Mouse (Mus musculus): ENCODE data around the gene Fkbp14. TPM values are rescaled to one million over a fixed set of nuclear protein-coding genes. Genes with fewer than 3 reads are reported as not detected.

Fkbp14 gene
- polyA plus RNA-seq, 1 experiment from 2014 or later: 8.7 TPM

DNA sequence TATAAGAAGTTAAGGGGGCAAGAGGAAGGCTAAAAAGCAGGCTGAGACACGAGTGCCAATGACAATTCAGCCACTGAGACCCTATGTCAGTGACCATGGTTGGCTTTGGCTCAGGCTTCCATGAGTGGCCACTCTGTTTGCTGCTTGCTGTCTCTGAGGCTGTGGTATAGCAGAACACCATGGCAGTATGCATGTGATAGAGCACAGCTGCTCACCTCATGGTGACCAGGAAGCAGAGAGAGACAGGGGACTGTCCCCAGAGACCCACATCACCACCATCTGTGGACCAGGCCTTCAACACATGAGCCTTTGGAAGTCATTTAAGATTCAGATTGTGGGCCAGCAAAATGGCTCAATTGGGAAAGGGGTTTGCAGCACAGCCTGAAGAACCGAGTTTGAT lies 53.5 kb downstream of the Fkbp14 start:
- no peak overlapping the region for H3K4me3 ChIP-seq (ENCODE audit: low read depth, low read length)
- H3K9ac ChIP-seq (ENCODE audit: low read depth, low read length): no peak overlapping the region
- TF ChIP-seq CTCF (IDR thresholded peaks at IDR 0.05; ENCODE audit: low read depth): no peak
- no peaks in the 10 kb centered on the region for H3K36me3 ChIP-seq (ENCODE audit: control insufficient read depth, insufficient read depth)
- H3K27ac ChIP-seq (ENCODE audit: low read depth, low read length): no peak overlapping the region
- H3K4me2 ChIP-seq (replicated peaks; ENCODE audit: low read depth): no peak overlapping the region
- no peaks in the 10 kb centered on the region for H3K4me1 ChIP-seq (replicated peaks; ENCODE audit: control insufficient read depth, insufficient read depth, low read length)
- no peak for ATAC-seq
- no peaks in the 10 kb centered on the region for H3K9me3 ChIP-seq (ENCODE audit: control insufficient read depth)
- WGBS: 80% methylated on average over 2 of the region's 2 CpGs
- H3K27me3 ChIP-seq (replicated peaks; ENCODE audit: control insufficient read depth, insufficient read depth, low read length): no peaks in the 10 kb centered on the region

- no peak for TF ChIP-seq CTCF (IDR thresholded peaks at IDR 0.05; ENCODE audit: low read depth)
- H3K4me2 ChIP-seq (replicated peaks; ENCODE audit: low read depth): no peak overlapping the region
- H3K27ac ChIP-seq (ENCODE audit: low read depth, low read length): no peak overlapping the region
- H3K27me3 ChIP-seq (replicated peaks; ENCODE audit: control insufficient read depth, insufficient read depth, low read length): no peaks in the 10 kb centered on the region
- ATAC-seq: no peak
- 80% methylated on average over 7 of the region's 7 CpGs for WGBS
- H3K4me3 ChIP-seq (ENCODE audit: low read depth, low read length): no peak overlapping the region
- no peaks in the 10 kb centered on the region for H3K4me1 ChIP-seq (replicated peaks; ENCODE audit: control insufficient read depth, insufficient read depth, low read length)
- no peaks in the 10 kb centered on the region for H3K36me3 ChIP-seq (ENCODE audit: control insufficient read depth, insufficient read depth)
- no peak overlapping the region for H3K9ac ChIP-seq (ENCODE audit: low read depth, low read length)
- H3K9me3 ChIP-seq (ENCODE audit: control insufficient read depth): no peaks in the 10 kb centered on the region
Measured at GRCm38 (mm10) chr6:54542836-54543235, 54.3 kb downstream of the Fkbp14 start.

- WGBS: 75% methylated on average over 9 of the region's 9 CpGs
- TF ChIP-seq CTCF (IDR thresholded peaks at IDR 0.05; ENCODE audit: low read depth): no peak
- ATAC-seq: no peak
- Histone ChIP-seq H3K27me3 (replicated peaks; ENCODE audit: control insufficient read depth, insufficient read depth, low read length) (no peaks in the 10 kb centered on the region), H3K36me3 (ENCODE audit: control insufficient read depth, insufficient read depth) (no peaks in the 10 kb centered on the region), H3K9ac (ENCODE audit: low read depth, low read length) (no peak overlapping the region), H3K9me3 (ENCODE audit: control insufficient read depth) (no peaks in the 10 kb centered on the region), H3K4me1 (replicated peaks; ENCODE audit: control insufficient read depth, insufficient read depth, low read length) (no peaks in the 10 kb centered on the region), H3K4me2 (replicated peaks; ENCODE audit: low read depth) (no peak overlapping the region), H3K27ac (ENCODE audit: low read depth, low read length) (no peak overlapping the region), H3K4me3 (ENCODE audit: low read depth, low read length) (no peak overlapping the region)
Measured at GRCm38 (mm10) chr6:54540252-54540887, 56.7 kb downstream of the Fkbp14 start.

DNA sequence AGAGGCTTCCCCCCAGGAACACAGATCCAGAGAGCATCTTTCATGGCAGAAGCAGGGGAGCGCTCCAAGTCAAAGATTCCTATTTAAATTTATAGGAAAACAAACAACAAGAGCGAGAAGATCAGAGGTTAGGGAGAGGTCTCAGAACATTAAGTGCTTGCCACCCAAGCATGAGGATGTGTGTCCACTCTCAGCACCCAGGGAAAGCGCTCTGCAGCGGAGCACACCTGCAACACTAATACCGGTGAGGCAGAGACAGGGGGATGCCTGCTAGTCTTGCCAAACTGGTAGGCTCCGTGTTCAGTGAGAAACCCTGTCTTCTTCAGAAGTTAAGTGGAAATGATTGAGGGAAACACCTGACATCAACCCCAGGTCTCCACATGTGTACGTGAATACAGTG lies 57.7 kb downstream of the Fkbp14 start:
- no peaks in the 10 kb centered on the region for H3K4me1 ChIP-seq (replicated peaks; ENCODE audit: control insufficient read depth, insufficient read depth, low read length)
- 87% methylated on average over 7 of the region's 7 CpGs for WGBS
- no peaks in the 10 kb centered on the region for H3K36me3 ChIP-seq (ENCODE audit: control insufficient read depth, insufficient read depth)
- TF ChIP-seq CTCF (IDR thresholded peaks at IDR 0.05; ENCODE audit: low read depth): no peak
- no peak overlapping the region for H3K4me3 ChIP-seq (ENCODE audit: low read depth, low read length)
- H3K9me3 ChIP-seq (ENCODE audit: control insufficient read depth): no peaks in the 10 kb centered on the region
- no peak overlapping the region for H3K4me2 ChIP-seq (replicated peaks; ENCODE audit: low read depth)
- H3K9ac ChIP-seq (ENCODE audit: low read depth, low read length): no peak overlapping the region
- no peaks in the 10 kb centered on the region for H3K27me3 ChIP-seq (replicated peaks; ENCODE audit: control insufficient read depth, insufficient read depth, low read length)
- no peak overlapping the region for H3K27ac ChIP-seq (ENCODE audit: low read depth, low read length)
- ATAC-seq: no peak

DNA sequence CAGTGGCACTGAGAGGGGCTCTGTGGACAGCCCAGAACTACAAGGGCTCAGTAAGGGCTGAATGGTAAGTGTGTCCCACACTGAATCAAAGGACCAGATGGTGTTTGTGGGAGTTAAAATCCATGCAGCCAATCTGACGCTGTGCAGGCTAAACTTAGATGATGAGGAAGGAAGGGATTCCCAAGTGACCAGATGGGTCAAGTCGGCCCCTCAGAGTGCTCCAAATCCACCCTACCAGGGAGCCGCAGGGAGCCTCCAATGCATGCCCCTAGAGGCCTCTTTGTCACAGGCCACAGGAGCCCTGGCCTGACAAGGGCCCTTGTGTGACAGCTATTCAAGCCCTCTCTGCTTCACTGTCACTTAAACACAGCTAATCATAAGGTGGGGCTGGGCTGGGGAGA lies 58.3 kb downstream of the Fkbp14 start:
- TF ChIP-seq CTCF (IDR thresholded peaks at IDR 0.05; ENCODE audit: low read depth): no peak
- Histone ChIP-seq H3K36me3 (ENCODE audit: control insufficient read depth, insufficient read depth) (no peaks in the 10 kb centered on the region), H3K4me2 (replicated peaks; ENCODE audit: low read depth) (no peak overlapping the region), H3K9me3 (ENCODE audit: control insufficient read depth) (no peaks in the 10 kb centered on the region), H3K4me1 (replicated peaks; ENCODE audit: control insufficient read depth, insufficient read depth, low read length) (no peaks in the 10 kb centered on the region), H3K27ac (ENCODE audit: low read depth, low read length) (no peak overlapping the region), H3K4me3 (ENCODE audit: low read depth, low read length) (no peak overlapping the region), H3K9ac (ENCODE audit: low read depth, low read length) (no peak overlapping the region), H3K27me3 (replicated peaks; ENCODE audit: control insufficient read depth, insufficient read depth, low read length) (no peaks in the 10 kb centered on the region)
- no peak for ATAC-seq
- 75% methylated on average over 3 of the region's 3 CpGs for WGBS

DNA sequence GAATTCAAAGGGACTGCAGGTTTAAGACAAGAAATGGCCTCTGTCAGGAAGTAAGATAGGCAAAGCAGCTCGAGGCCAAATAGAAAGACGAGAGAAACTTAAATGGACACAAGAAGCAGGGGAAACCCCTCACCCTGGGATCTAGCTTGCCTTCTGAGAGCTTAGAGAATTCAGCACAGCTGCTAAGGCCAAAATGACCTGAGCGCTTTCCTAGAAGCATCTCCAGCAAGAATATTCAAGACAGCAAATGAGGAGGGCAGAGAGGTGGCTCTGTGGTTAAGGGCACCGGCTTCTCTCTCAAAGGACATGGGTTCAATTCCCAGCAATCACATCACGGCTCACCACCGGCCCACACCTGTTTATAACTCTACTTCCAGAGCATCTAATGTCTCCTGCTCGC lies 60.1 kb downstream of the Fkbp14 start:
- no peaks in the 10 kb centered on the region for H3K4me1 ChIP-seq (replicated peaks; ENCODE audit: control insufficient read depth, insufficient read depth, low read length)
- 75% methylated on average over 7 of the region's 7 CpGs for WGBS
- no peak overlapping the region for H3K4me3 ChIP-seq (ENCODE audit: low read depth, low read length)
- TF ChIP-seq CTCF (IDR thresholded peaks at IDR 0.05; ENCODE audit: low read depth): no peak
- no peak overlapping the region for H3K9ac ChIP-seq (ENCODE audit: low read depth, low read length)
- no peaks in the 10 kb centered on the region for H3K27me3 ChIP-seq (replicated peaks; ENCODE audit: control insufficient read depth, insufficient read depth, low read length)
- no peaks in the 10 kb centered on the region for H3K9me3 ChIP-seq (ENCODE audit: control insufficient read depth)
- no peak overlapping the region for H3K27ac ChIP-seq (ENCODE audit: low read depth, low read length)
- H3K4me2 ChIP-seq (replicated peaks; ENCODE audit: low read depth): no peak overlapping the region
- H3K36me3 ChIP-seq (ENCODE audit: control insufficient read depth, insufficient read depth): no peaks in the 10 kb centered on the region
- ATAC-seq: no peak

DNA sequence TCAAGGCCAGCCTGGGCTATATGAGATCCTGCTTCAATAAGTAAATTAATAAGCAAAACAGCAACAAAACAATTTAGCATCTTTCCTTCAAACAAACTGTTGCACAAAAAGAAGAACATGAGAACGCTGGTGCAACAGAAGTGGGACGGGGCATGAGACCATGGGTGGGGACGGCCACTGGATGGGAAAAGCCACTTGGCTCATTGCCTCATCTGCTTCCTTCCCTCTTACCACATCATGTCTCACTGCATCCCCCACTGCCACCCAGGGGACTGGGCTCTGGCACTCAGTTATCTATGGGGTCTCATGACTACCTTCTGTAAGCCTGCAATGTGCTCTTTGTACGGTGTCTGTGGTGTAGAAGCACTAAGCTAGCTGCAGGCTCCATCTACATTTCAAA lies 61.6 kb downstream of the Fkbp14 start:
- Histone ChIP-seq H3K9ac (ENCODE audit: low read depth, low read length) (no peak overlapping the region), H3K27ac (ENCODE audit: low read depth, low read length) (no peak overlapping the region), H3K4me3 (ENCODE audit: low read depth, low read length) (no peak overlapping the region), H3K4me1 (replicated peaks; ENCODE audit: control insufficient read depth, insufficient read depth, low read length) (no peaks in the 10 kb centered on the region), H3K27me3 (replicated peaks; ENCODE audit: control insufficient read depth, insufficient read depth, low read length) (no peaks in the 10 kb centered on the region), H3K9me3 (ENCODE audit: control insufficient read depth) (no peaks in the 10 kb centered on the region), H3K4me2 (replicated peaks; ENCODE audit: low read depth) (no peak overlapping the region), H3K36me3 (ENCODE audit: control insufficient read depth, insufficient read depth) (no peaks in the 10 kb centered on the region)
- no peak for ATAC-seq
- WGBS: 83% methylated on average over 4 of the region's 4 CpGs
- no peak for TF ChIP-seq CTCF (IDR thresholded peaks at IDR 0.05; ENCODE audit: low read depth)

All from intestine, postnatal 0 days (tissue).